Mouse (Mus musculus): ENCODE data around the gene Magi1. TPM values are rescaled to one million over a fixed set of nuclear protein-coding genes. Genes with fewer than 3 reads are reported as not detected.

Magi1 gene
- polyA plus RNA-seq, 1 experiment from 2014 or later, result 25.3 TPM

- ATAC-seq (ENCODE audit: low FRiP score) (no peak), DNase-seq (ENCODE audit: low spot score) (no peak)
- H3K4me2 ChIP-seq (replicated peaks), result no peak overlapping the region
- WGBS, result 56% methylated on average over 4 of the region's 4 CpGs
- no peaks in the 10 kb centered on the region for H3K27me3 ChIP-seq (ENCODE audit: control insufficient read depth, insufficient read depth, low read length)
- H3K36me3 ChIP-seq (replicated peaks; ENCODE audit: control insufficient read depth, insufficient read depth), result no peaks in the 10 kb centered on the region
- no peak overlapping the region for H3K27ac ChIP-seq
- H3K9me3 ChIP-seq (ENCODE audit: control insufficient read depth, low read length), result no peaks in the 10 kb centered on the region
- no peak overlapping the region for H3K9ac ChIP-seq
- no peak overlapping the region for H3K4me3 ChIP-seq (replicated peaks; ENCODE audit: low read length)
- H3K4me1 ChIP-seq (replicated peaks; ENCODE audit: control insufficient read depth, insufficient read depth, low read length), result peaks cover 6% of the 10 kb centered on the region
Observed at GRCm38 (mm10) chr6:93826875-93827274, 456.8 kb downstream of the Magi1 start.

- no peak for DNase-seq (ENCODE audit: low spot score)
- WGBS, result 76% methylated on average over 9 of the region's 9 CpGs
- H3K9me3 ChIP-seq (ENCODE audit: control insufficient read depth, low read length), result no peaks in the 10 kb centered on the region
- H3K27me3 ChIP-seq (ENCODE audit: control insufficient read depth, insufficient read depth, low read length), result no peaks in the 10 kb centered on the region
- peaks cover 32% of the 10 kb centered on the region for H3K4me1 ChIP-seq (replicated peaks; ENCODE audit: control insufficient read depth, insufficient read depth, low read length)
- H3K4me3 ChIP-seq (replicated peaks; ENCODE audit: low read length), result no peak overlapping the region
- H3K27ac ChIP-seq, result no peak overlapping the region
- H3K36me3 ChIP-seq (replicated peaks; ENCODE audit: control insufficient read depth, insufficient read depth), result no peaks in the 10 kb centered on the region
- H3K4me2 ChIP-seq (replicated peaks), result no peak overlapping the region
- no peak overlapping the region for H3K9ac ChIP-seq
- no peak for ATAC-seq (ENCODE audit: low FRiP score)
Observed at GRCm38 (mm10) chr6:93822221-93822897, 461.4 kb downstream of the Magi1 start.

DNA sequence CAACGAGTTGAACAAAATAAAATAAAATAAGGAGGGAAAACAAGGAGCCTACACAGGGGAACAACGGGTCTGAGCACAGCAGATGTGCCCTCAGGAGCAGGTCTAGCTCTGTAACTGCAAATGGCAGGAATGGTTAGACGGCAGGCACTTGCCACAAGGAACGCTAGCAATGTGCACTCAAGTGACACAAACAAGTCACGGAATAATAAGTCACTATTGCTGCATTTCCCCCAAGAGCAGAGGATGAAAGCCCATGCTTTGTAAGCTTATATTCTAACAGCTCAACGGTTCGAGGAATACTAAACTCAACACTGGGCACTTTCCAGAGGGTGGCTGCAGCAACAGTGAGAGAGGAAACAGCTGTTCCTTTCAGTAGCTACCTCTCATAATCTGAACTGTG is 462.2 kb downstream of the Magi1 start:
- Histone ChIP-seq H3K4me1 (replicated peaks; ENCODE audit: control insufficient read depth, insufficient read depth, low read length) (peaks cover 37% of the 10 kb centered on the region), H3K4me3 (replicated peaks; ENCODE audit: low read length) (no peak overlapping the region), H3K9ac (no peak overlapping the region), H3K36me3 (replicated peaks; ENCODE audit: control insufficient read depth, insufficient read depth) (no peaks in the 10 kb centered on the region), H3K27ac (peak overlapping the region; percentile 63), H3K27me3 (ENCODE audit: control insufficient read depth, insufficient read depth, low read length) (no peaks in the 10 kb centered on the region), H3K9me3 (ENCODE audit: control insufficient read depth, low read length) (no peaks in the 10 kb centered on the region), H3K4me2 (replicated peaks) (no peak overlapping the region)
- 20% methylated on average over 7 of the region's 7 CpGs for WGBS
- ATAC-seq (ENCODE audit: low FRiP score) (no peak), DNase-seq (ENCODE audit: low spot score) (peak; percentile 46)

DNA sequence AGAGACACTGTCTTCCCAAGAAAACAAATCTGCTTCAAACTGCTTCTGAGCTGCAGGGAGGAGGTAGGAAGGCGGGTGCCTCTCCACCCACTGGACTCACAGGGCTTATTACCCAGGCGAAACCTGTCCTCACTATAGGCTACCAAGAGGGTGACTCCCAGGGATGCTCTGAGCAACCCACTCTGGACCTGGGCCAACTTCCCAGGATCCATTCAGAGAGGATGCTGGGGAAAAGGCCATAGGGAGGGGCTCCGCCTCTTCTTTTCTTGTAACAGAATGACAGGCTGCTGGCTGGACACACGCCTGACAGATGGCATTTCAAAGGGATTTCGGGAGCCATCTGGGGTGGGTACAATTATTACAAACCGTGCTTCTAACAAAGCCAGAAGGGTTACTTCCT is 463.8 kb downstream of the Magi1 start:
- Histone ChIP-seq H3K4me3 (replicated peaks; ENCODE audit: low read length) (no peak overlapping the region), H3K36me3 (replicated peaks; ENCODE audit: control insufficient read depth, insufficient read depth) (no peaks in the 10 kb centered on the region), H3K9me3 (ENCODE audit: control insufficient read depth, low read length) (no peaks in the 10 kb centered on the region), H3K4me2 (replicated peaks) (peak overlapping the region; percentile 34), H3K27me3 (ENCODE audit: control insufficient read depth, insufficient read depth, low read length) (no peaks in the 10 kb centered on the region), H3K9ac (peak overlapping the region; percentile 31; the same call in 1 of the 2 replicates), H3K27ac (peak overlapping the region; percentile 63), H3K4me1 (replicated peaks; ENCODE audit: control insufficient read depth, insufficient read depth, low read length) (peaks cover 52% of the 10 kb centered on the region)
- WGBS, result 15% methylated on average over 6 of the region's 6 CpGs
- DNase-seq (ENCODE audit: low spot score) (peak; percentile 80), ATAC-seq (ENCODE audit: low FRiP score) (peak; percentile 93)

DNA sequence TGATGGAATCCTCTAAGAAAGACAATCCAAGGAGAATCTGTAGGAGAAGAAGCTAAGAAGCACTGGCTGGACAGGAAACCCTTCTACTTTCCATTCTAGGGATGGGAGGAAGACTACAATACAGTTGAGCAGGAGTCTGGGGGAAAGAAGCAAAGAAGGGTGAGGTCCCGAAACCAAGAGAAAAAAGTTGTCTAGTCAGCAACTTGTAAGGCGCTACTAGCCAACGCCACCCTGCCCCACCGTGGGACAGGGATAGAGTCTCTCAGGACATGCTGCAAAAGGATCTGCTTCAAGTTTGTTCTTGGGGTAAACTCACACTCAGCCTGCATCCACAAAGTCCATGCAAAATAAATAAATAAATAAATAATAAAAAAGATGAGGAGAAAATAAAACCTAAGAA is 464.4 kb downstream of the Magi1 start:
- 81% methylated on average over 4 of the region's 4 CpGs for WGBS
- DNase-seq (ENCODE audit: low spot score), result no peak
- no peak overlapping the region for H3K9ac ChIP-seq
- no peak overlapping the region for H3K4me2 ChIP-seq (replicated peaks)
- no peak for ATAC-seq (ENCODE audit: low FRiP score)
- 0 out of 2 replicates have a peak, but pooled peaks cover under 1% of the 10 kb centered on the region for H3K36me3 ChIP-seq (replicated peaks; ENCODE audit: control insufficient read depth, insufficient read depth)
- no peak overlapping the region for H3K4me3 ChIP-seq (replicated peaks; ENCODE audit: low read length)
- H3K9me3 ChIP-seq (ENCODE audit: control insufficient read depth, low read length), result no peaks in the 10 kb centered on the region
- peak overlapping the region; percentile 63 for H3K27ac ChIP-seq
- H3K4me1 ChIP-seq (replicated peaks; ENCODE audit: control insufficient read depth, insufficient read depth, low read length), result peaks cover 52% of the 10 kb centered on the region
- no peaks in the 10 kb centered on the region for H3K27me3 ChIP-seq (ENCODE audit: control insufficient read depth, insufficient read depth, low read length)

DNA sequence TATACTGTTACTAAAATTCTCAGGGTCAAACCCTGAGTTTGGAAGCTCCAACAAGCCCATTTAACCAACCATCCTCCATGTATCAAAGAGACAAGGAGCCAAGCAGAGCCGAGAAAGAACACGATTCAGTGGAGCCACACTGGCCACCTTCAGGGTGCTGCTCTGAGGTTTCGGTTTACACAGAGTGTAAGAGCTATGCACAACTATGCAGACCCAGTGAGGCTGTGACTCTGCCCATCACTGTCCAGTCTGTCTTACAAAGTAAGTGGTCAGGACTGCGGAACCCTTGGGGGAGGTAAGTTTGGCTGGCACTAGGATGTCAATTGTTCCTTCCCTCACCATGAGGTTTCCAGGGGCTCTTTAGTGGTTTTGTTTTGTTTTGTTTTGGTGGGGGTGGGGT is 465.2 kb downstream of the Magi1 start:
- H3K4me1 ChIP-seq (replicated peaks; ENCODE audit: control insufficient read depth, insufficient read depth, low read length), result peaks cover 52% of the 10 kb centered on the region
- 61% methylated on average over 4 of the region's 4 CpGs for WGBS

DNA sequence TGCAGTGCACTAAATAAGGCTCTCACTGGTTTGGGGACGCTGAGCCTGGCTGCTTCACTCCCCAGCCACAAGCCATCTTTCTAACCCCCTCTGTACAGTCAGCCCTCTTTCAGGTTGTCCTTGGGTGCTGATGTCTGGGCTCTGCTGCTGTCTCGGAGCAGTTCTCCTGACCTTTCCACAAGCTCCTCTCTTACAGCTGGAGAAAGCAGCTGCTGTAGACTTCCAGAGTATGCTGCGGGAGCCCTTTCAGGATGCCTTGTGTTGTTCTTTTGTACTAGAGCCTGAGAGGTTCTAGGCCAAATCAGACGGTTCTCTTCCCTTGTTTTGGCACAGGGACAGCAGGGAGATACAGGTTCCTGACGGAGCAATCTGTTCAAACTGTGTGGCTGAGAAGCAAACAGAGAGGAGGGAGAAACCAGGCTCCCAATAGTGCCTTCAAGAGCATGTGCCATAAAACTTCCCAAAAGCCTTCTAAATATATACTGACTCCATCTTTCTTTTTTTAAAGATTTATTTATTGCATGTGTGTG is 478.2 kb downstream of the Magi1 start:
- no peak overlapping the region for H3K4me2 ChIP-seq (replicated peaks)
- H3K4me1 ChIP-seq (replicated peaks; ENCODE audit: control insufficient read depth, insufficient read depth, low read length), result peaks cover 20% of the 10 kb centered on the region
- no peak overlapping the region for H3K9ac ChIP-seq
- ATAC-seq (ENCODE audit: low FRiP score) (no peak), DNase-seq (ENCODE audit: low spot score) (no peak)
- H3K27me3 ChIP-seq (ENCODE audit: control insufficient read depth, insufficient read depth, low read length), result no peaks in the 10 kb centered on the region
- H3K4me3 ChIP-seq (replicated peaks; ENCODE audit: low read length), result no peak overlapping the region
- WGBS, result 71% methylated on average over 5 of the region's 5 CpGs
- no peak overlapping the region for H3K27ac ChIP-seq
- H3K9me3 ChIP-seq (ENCODE audit: control insufficient read depth, low read length), result no peaks in the 10 kb centered on the region
- no peaks in the 10 kb centered on the region for H3K36me3 ChIP-seq (replicated peaks; ENCODE audit: control insufficient read depth, insufficient read depth)

More for the DNA sequence above, 465.2 kb downstream of the Magi1 start:
- Histone ChIP-seq H3K27me3 (ENCODE audit: control insufficient read depth, insufficient read depth, low read length) (no peaks in the 10 kb centered on the region), H3K9ac (no peak overlapping the region), H3K9me3 (ENCODE audit: control insufficient read depth, low read length) (no peaks in the 10 kb centered on the region), H3K27ac (no peak overlapping the region), H3K4me3 (replicated peaks; ENCODE audit: low read length) (no peak overlapping the region), H3K36me3 (replicated peaks; ENCODE audit: control insufficient read depth, insufficient read depth) (0 out of 2 replicates have a peak, but pooled peaks cover 4% of the 10 kb centered on the region), H3K4me2 (replicated peaks) (no peak overlapping the region)
- DNase-seq (ENCODE audit: low spot score), result no peak
- no peak for ATAC-seq (ENCODE audit: low FRiP score)

DNA sequence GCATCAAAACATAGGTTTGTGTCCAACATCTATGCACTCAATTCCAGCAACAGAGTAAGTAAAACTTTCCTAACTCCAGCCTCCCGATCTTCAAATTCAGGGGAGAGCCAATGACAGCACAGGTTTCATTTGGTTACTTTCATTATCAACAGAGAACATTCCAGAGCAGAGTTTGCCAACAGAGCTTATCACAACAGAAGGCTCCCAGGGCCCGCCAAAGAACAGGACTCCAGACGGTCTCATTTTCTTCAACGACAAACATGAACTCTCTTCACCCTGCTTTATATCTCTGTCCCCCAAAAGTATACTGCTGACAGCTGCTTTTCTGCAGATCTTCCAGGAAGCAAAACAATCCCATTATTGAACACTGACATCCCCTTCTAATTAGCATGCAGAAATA is 481.3 kb downstream of the Magi1 start:
- no peak overlapping the region for H3K4me2 ChIP-seq (replicated peaks)
- H3K9me3 ChIP-seq (ENCODE audit: control insufficient read depth, low read length), result no peaks in the 10 kb centered on the region
- no peak overlapping the region for H3K9ac ChIP-seq
- ATAC-seq (ENCODE audit: low FRiP score) (no peak), DNase-seq (ENCODE audit: low spot score) (no peak)
- no peak overlapping the region for H3K4me3 ChIP-seq (replicated peaks; ENCODE audit: low read length)
- no peaks in the 10 kb centered on the region for H3K27me3 ChIP-seq (ENCODE audit: control insufficient read depth, insufficient read depth, low read length)
- no peaks in the 10 kb centered on the region for H3K36me3 ChIP-seq (replicated peaks; ENCODE audit: control insufficient read depth, insufficient read depth)
- 58% methylated on average over 4 of the region's 4 CpGs for WGBS
- no peak overlapping the region for H3K27ac ChIP-seq
- peaks cover 20% of the 10 kb centered on the region for H3K4me1 ChIP-seq (replicated peaks; ENCODE audit: control insufficient read depth, insufficient read depth, low read length)

- Histone ChIP-seq H3K27me3 (ENCODE audit: control insufficient read depth, insufficient read depth, low read length) (no peaks in the 10 kb centered on the region), H3K4me1 (replicated peaks; ENCODE audit: control insufficient read depth, insufficient read depth, low read length) (peaks cover 18% of the 10 kb centered on the region), H3K4me3 (replicated peaks; ENCODE audit: low read length) (no peak overlapping the region), H3K4me2 (replicated peaks) (no peak overlapping the region), H3K9ac (no peak overlapping the region), H3K9me3 (ENCODE audit: control insufficient read depth, low read length) (no peaks in the 10 kb centered on the region), H3K36me3 (replicated peaks; ENCODE audit: control insufficient read depth, insufficient read depth) (no peaks in the 10 kb centered on the region), H3K27ac (no peak overlapping the region)
- ATAC-seq (ENCODE audit: low FRiP score) (no peak), DNase-seq (ENCODE audit: low spot score) (no peak)
- WGBS, result 61% methylated on average over 4 of the region's 4 CpGs
Observed at GRCm38 (mm10) chr6:93800465-93800864, 483.3 kb downstream of the Magi1 start.
